Mouse (Mus musculus) megakaryocyte, embryonic 14.5 days (primary cell): ENCODE measurements at regions not wholly inside any gene's neighbourhood (a gene's known extent, or its start where the extent isn't known, plus 50 kb on each side); places are given as distances from the start of the nearest gene placed in this dataset.
"Not testable (repeated sequence)": the region's sequence is repeated elsewhere in the genome, so short reads cannot be mapped to it uniquely, and the experiment has no call there.

ENCODE experiments used
- H3K27me3 ChIP-seq: replicated peaks from 2 replicates; pipeline ENCODE3; 2012; ENCODE audit warnings: inconsistent platforms
- H3K36me3 ChIP-seq: replicated peaks from 2 replicates; pipeline ENCODE3; 2012; ENCODE audit warnings: low read length, inconsistent platforms, mixed read lengths
- H3K4me1 ChIP-seq: 2 replicates; pipeline ENCODE4 v1.6.1; 2012; ENCODE audit warnings: inconsistent platforms
- H3K4me3 ChIP-seq: replicated peaks from 2 replicates; pipeline ENCODE3; 2012; ENCODE audit warnings: moderate library complexity, mild to moderate bottlenecking, inconsistent platforms
- H3K9me3 ChIP-seq: 2 replicates; pipeline ENCODE4 v1.6.1; 2012; ENCODE audit warnings: inconsistent platforms
- FLI1 ChIP-seq: IDR thresholded peaks from 2 replicates; pipeline ENCODE4 v1.6.1; 2012; ENCODE audit warnings: low read length, inconsistent platforms, mixed read lengths
- GATA1 ChIP-seq: IDR thresholded peaks from 3 replicates; pipeline ENCODE4 v1.6.1; 2012; ENCODE audit warnings: mixed read lengths, low read length, inconsistent platforms, borderline replicate concordance

DNA sequence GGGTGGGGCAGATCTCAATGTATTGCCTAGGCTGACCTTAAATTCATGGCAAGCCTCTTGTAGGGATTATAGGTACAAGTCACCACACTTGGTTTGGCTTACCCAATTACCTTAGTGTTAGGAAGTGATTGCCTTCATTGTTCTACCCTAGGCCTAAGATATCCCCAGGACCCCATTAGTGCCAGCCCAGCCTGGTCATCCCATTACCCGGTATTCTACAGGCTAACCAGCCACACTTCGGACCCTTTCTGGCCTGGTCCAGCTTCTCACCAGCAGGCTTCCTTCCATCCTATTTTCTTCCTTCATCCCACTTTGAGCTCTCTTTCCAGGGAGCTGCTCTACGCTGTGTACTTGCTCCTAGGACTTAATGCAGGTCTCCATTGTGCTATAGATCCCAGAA is 59.5 kb downstream of the Tex35 start:
- TF ChIP-seq GATA1, result no peak
- TF ChIP-seq FLI1, result no peak
- Histone ChIP-seq H3K27me3 (no peaks in the 10 kb centered on the region), H3K4me1 (peaks cover 62% of the 10 kb centered on the region), H3K9me3 (no peaks in the 10 kb centered on the region), H3K4me3 (no peak overlapping the region), H3K36me3 (no peaks in the 10 kb centered on the region)

DNA sequence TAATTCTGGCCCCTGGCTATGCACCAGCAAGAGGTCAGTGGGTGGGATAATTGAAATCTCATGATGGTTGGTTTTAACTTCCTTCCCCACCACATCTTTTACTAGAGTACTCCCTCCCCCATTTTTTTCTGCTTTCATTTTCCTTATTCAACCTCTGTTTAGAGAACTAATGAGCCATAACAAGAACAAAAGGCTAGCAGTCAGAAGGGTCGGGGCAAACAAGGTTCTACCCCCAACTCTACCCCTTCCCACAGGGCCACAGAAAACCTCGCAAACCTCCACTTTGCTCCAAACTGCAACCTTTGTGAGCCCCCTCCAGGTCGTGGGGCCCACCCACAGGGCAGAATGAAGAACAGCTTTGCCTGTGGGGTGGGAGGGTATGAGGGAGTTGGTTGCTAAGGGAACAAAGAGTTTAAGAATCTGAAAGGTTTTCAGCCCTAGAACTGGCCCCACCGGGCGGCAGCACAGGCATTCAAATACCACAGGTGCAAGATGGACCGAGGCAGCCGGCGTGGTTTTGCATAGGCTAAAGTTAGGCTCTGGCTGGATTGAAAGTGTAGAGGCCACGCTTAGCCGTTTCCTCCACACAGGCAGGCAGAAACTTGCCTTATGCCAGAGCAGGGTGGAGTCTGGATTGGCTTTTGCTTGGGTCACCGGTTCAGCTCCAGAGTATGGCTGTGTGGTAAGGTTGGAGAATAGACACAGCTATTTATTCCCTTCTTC is 60.1 kb downstream of the Tex35 start:
- H3K27me3 ChIP-seq, result no peaks in the 10 kb centered on the region
- TF ChIP-seq FLI1 (no peak), GATA1 (no peak)
- H3K4me3 ChIP-seq, result peak overlapping the region; percentile 35
- no peaks in the 10 kb centered on the region for H3K36me3 ChIP-seq
- no peaks in the 10 kb centered on the region for H3K9me3 ChIP-seq
- peaks cover 60% of the 10 kb centered on the region for H3K4me1 ChIP-seq

DNA sequence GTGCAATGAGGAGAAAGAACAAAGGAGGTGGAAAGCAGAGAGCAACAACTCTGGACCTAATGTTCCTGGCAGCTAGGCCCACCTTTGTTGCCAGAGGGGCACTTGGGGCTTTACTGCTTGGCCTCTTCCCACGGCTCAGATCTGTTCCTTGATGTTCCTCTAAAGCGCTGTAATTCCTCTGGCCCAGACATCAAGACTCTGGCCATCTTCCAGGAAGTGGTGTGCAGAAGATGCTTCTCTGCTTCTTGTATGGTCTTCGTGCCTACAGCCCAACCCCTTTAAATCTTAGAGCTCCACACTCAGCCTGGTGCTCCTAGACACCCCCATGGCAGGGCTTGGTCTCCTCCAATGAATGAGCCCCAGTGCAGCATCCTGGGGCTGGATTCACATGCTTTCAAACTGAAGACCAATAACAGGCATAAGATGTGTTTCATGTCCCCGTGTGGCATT is 60.7 kb downstream of the Tex35 start:
- peak overlapping the region; percentile 19 for H3K4me3 ChIP-seq
- H3K9me3 ChIP-seq, result no peaks in the 10 kb centered on the region
- H3K4me1 ChIP-seq, result peaks cover 58% of the 10 kb centered on the region
- H3K36me3 ChIP-seq, result no peaks in the 10 kb centered on the region
- no peak for TF ChIP-seq GATA1
- TF ChIP-seq FLI1, result no peak
- no peaks in the 10 kb centered on the region for H3K27me3 ChIP-seq

DNA sequence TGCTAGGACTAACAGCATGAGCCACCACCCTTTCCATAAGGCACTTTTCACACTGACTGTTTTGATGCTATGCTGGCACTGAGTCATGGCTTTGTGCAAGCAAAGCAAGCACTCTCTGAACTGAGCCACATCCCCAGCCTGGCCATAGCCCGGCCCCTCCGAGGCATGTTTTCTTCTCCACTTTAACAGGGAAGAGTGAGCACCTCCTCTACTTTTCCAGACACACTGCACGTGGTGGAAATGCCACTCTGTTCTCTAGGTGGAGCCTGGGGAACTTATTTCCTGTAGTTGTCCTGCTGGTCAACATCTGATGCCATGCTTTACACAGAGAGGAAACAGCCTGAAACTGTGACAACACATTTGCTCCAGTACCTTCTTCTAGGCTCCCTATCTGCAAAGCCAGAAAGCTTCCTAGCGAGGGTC is 61.7 kb downstream of the Tex35 start:
- no peak for TF ChIP-seq FLI1
- no peak for TF ChIP-seq GATA1
- H3K4me1 ChIP-seq, result peaks cover 64% of the 10 kb centered on the region
- H3K36me3 ChIP-seq, result no peaks in the 10 kb centered on the region
- H3K4me3 ChIP-seq, result peak overlapping the region; percentile 71
- no peaks in the 10 kb centered on the region for H3K9me3 ChIP-seq
- no peaks in the 10 kb centered on the region for H3K27me3 ChIP-seq

DNA sequence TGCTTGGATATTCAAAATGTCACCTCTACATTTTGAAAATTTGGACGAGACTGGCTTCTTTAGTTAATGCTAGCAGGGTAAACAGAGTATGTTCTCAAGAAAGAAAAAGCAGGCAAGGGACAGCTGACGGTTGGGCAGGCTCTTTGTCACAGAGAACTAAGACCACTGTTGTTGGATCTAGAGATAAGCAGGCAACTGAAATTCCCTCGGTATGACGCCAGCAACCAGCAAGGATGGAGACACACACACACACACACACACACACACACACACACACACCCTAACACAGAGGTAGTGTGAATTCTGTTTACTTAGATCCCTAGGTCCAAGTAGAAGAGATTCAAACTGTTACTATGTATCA is 68.7 kb downstream of the Tex35 start:
- Histone ChIP-seq H3K4me3 (peak overlapping the region; percentile 38), H3K36me3 (peaks cover 10% of the 10 kb centered on the region)

DNA sequence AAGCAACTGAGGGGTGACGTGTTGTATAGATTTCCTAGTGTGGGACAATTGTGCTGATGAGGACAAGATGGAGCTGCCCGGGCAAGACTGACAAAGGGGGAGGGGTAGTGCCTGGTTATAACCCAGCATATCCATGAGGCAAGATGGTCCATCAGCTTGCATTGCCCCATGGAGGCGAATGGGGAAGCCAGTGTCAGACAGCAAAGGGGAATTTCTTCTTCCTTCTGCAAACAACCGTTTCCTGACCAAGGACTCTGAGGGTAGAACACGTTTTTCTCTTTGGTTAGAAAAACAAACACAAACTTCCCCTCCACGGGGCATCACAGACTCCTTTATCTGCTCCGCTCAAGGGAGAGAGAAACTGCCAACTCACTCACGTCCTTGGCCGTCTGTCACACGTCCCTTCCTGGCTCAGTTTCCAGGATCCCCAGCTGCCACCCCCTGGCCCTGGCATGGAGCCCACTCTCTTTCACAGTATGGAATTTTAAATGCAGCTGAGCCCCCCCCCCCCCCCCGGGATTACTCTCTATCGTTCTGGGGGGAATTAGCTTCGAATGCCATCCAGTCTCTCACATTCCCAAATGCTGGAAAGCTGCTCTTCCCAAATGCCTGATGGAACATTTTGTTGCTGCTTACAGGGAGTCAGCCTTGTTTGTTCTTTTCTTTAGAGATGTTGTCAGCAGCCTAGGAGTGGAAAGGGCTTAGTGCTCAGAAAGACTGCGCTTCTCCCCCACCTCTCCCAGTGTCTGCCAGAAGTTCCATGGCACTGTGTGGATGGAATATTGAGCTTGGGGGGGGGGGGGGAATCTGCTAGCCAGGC is 69.3 kb downstream of the Tex35 start:
- TF ChIP-seq GATA1 (peak; percentile 53; the same call in 1 of the 3 replicates), FLI1 (no peak)
- no peaks in the 10 kb centered on the region for H3K27me3 ChIP-seq
- H3K9me3 ChIP-seq, result peaks cover 10% of the 10 kb centered on the region
- peak overlapping the region; percentile 90 for H3K4me3 ChIP-seq
- H3K36me3 ChIP-seq, result peaks cover 13% of the 10 kb centered on the region
- H3K4me1 ChIP-seq, result peaks cover 58% of the 10 kb centered on the region

More for the DNA sequence above, 68.7 kb downstream of the Tex35 start:
- TF ChIP-seq FLI1, result no peak
- no peak for TF ChIP-seq GATA1
- Histone ChIP-seq H3K27me3 (no peaks in the 10 kb centered on the region), H3K4me1 (peaks cover 61% of the 10 kb centered on the region), H3K9me3 (peaks cover 6% of the 10 kb centered on the region)

DNA sequence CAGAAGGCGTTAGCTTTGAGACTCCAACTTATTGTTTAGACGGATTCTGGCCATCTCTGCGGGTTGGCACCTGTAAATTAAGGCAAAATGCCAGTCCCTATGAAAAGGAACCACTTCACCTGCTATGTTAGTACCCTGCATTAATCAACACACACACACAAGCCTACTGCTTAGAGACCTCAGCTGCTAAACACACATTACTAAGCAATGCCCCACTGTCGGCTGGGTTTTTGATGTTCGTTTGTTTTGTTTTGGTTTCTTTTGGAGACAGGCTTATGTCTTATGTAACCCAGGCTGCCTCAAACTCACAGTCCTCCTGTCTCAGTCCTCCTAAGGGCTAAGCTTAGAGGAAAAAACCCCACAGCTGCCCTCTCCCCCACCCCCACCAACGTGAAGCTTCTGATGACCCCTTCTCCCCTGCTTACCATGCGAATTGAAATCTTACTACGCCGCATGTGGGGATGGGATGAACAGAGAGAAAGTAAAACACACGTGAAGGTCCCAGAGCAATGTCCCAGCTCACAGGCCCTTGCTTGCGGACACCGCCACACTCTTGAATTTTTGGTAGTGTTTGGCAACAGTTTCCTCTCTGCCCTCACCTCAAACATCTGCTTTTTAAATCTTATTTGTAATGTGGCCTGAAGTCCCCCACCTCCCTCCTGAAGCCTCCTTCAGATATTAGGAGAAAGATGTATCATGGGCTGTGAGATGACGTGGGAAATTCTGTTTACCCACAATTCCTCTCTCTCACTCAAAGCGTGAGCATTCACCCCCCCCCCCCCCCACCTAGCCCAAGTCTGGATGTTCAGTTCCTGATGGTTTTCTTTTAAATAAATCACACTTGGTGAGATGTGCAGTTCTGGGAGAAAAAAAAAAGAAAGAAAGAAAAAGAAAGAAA is 70.1 kb downstream of the Tex35 start:
- H3K9me3 ChIP-seq, result peaks cover 10% of the 10 kb centered on the region
- H3K36me3 ChIP-seq, result peaks cover 13% of the 10 kb centered on the region
- TF ChIP-seq FLI1 (no peak), GATA1 (no peak)
- H3K4me3 ChIP-seq, result peak overlapping the region; percentile 90
- H3K4me1 ChIP-seq, result peaks cover 55% of the 10 kb centered on the region
- no peaks in the 10 kb centered on the region for H3K27me3 ChIP-seq

DNA sequence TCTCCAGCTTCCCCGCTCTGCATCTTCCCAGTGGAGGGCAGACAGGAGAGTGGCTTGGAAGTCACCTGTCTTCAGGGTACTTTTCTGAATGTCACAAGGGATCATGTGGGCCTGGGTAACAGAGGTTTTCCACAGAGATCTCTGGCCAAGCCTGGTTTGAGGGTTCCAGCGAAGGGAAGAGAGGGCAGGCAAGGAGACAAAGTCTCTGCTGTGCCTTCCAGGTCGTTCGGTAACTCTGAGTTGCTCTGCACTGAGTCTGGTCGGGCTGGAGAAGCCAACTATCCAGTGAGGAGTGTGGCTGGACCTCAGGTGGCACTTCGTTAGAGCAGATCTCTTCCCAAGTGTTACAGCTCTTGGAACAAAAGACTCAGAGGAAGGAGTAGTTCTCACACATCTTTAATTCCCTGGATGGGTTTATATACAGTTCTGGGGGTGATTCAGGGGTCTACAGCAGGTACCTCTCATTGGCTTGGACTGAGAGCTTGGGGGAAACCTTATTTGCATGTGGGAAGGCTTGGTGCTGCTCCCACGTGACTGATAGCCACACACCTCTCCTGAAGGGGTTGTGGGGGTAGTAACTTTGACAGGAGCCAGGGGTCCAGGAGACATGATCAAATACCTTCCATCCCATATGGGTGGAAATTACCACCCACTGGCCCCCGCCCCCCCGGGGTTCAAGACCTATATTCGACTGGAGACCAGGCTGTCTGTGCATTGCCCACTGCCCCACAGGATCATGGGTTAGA is 71.1 kb downstream of the Tex35 start:
- H3K27me3 ChIP-seq, result no peaks in the 10 kb centered on the region
- TF ChIP-seq GATA1 (no peak), FLI1 (no peak)
- H3K9me3 ChIP-seq, result peaks cover 10% of the 10 kb centered on the region

DNA sequence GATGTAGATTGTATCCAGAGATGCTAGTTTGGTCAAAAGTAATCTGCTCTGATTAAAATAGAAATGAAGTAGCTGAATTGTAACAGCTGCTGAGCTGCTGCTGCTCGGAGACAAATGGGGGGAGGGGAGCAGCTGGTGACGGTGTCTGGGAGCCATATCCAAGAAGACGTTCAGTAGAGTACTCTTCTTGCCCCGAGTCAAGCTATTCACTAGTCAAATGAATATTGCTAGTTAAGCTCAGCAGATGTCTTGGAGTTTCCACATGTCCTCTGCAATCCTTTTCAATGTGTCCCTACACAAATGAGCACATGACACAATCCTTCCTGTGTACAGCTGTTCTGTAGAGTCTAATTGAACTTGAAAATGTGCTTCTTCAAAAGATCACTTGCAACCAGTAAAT is 71.7 kb downstream of the Tex35 start:
- peaks cover 49% of the 10 kb centered on the region for H3K4me1 ChIP-seq
- TF ChIP-seq FLI1 (no peak), GATA1 (no peak)
- H3K4me3 ChIP-seq, result no peak overlapping the region
- H3K9me3 ChIP-seq, result peaks cover 10% of the 10 kb centered on the region
- no peaks in the 10 kb centered on the region for H3K27me3 ChIP-seq
- H3K36me3 ChIP-seq, result peaks cover 13% of the 10 kb centered on the region

More for the DNA sequence above, 71.1 kb downstream of the Tex35 start:
- H3K36me3 ChIP-seq, result peaks cover 13% of the 10 kb centered on the region
- peaks cover 53% of the 10 kb centered on the region for H3K4me1 ChIP-seq
- no peak overlapping the region for H3K4me3 ChIP-seq

DNA sequence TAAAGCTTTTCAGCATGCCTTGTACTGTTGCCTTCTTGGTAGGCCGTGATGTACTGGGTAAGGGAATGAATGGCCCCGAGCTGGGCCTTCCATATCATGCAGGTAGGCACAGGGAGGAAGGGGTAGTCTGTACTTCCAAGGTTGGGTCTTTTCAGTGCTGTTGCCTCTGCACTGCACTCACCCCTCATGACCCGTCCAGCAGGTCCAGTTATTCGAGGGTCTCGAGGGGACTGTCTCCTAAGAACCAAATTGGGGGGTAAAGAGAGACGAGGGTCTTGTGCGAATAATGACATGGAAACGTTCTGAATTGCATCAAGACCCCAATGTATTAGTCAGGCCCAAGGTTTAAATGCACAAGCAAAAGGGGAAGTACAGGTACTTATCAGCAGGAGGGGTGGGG is 73.3 kb downstream of the Tex35 start:
- Histone ChIP-seq H3K36me3 (peaks cover 13% of the 10 kb centered on the region), H3K9me3 (peaks cover 10% of the 10 kb centered on the region)
- H3K4me3 ChIP-seq, result not testable (repeated sequence)

More for the DNA sequence above, 73.3 kb downstream of the Tex35 start:
- H3K27me3 ChIP-seq, result not testable (repeated sequence)
- peaks cover 36% of the 10 kb centered on the region for H3K4me1 ChIP-seq
